Mouse (Mus musculus) MEL (cell line): ENCODE results near the gene Tmbim7. TPM values are rescaled to one million over a fixed set of nuclear protein-coding genes. Genes with fewer than 3 reads are reported as not detected.

Experiments used
- DNase-seq: peaks from one replicate; pipeline ENCODE4 v3.0.0; 2011; ENCODE audit warnings: low read depth, low spot score
- H3K27ac ChIP-seq: 2 replicates; pipeline ENCODE4 v1.5.1; 2012; ENCODE audit warnings: low read depth, mild to moderate bottlenecking, control low read depth, low read length, moderate library complexity; ENCODE audit not compliant: control insufficient read depth
- H3K27me3 ChIP-seq, 2 experiments: fragments of 150-350 bp in 1 of 2; sonication (generic) in 1 of 2; 2 replicates each; pipeline ENCODE4 v1.6.1; 2012; ENCODE audit warnings: low read length in 2 of 2, mild to moderate bottlenecking in 2 of 2, improper control_type of control experiment in 1 of 2, moderate library complexity in 1 of 2; ENCODE audit not compliant: insufficient read depth in 2 of 2, control insufficient read depth in 1 of 2
- H3K36me3 ChIP-seq, 2 experiments: 2 replicates each; pipeline ENCODE4 v1.6.1; 2012 to 2014; ENCODE audit warnings: low read length in 2 of 2, improper control_type of control experiment in 1 of 2, inconsistent platforms in 1 of 2, mild to moderate bottlenecking in 1 of 2; ENCODE audit not compliant: insufficient read depth in 2 of 2, control insufficient read depth in 1 of 2
- H3K4me1 ChIP-seq, 2 experiments: fragments of 150-350 bp in 1 of 2; sonication (generic) in 1 of 2; 2 replicates each; pipeline ENCODE4 v1.6.1; 2012; ENCODE audit warnings: low read length in 2 of 2, improper control_type of control experiment in 1 of 2, mild to moderate bottlenecking in 1 of 2; ENCODE audit not compliant: insufficient read depth in 2 of 2, control insufficient read depth in 1 of 2
- H3K4me3 ChIP-seq, 2 experiments: fragments of 150-350 bp in 1 of 2; sonication (generic) in 1 of 2; 2 replicates each; pipeline ENCODE4 v1.5.1; 2012; ENCODE audit warnings: low read depth in 2 of 2, low read length in 2 of 2, mild to moderate bottlenecking in 2 of 2, moderate library complexity in 2 of 2, control low read depth in 1 of 2, improper control_type of control experiment in 1 of 2; ENCODE audit not compliant: control insufficient read depth in 1 of 2, insufficient read depth in 1 of 2
- H3K79me2 ChIP-seq: 2 replicates; pipeline ENCODE4 v1.6.1; 2012; ENCODE audit warnings: mild to moderate bottlenecking, low read length, moderate library complexity; ENCODE audit not compliant: control insufficient read depth, poor library complexity, insufficient read depth
- H3K9ac ChIP-seq: 2 replicates; pipeline ENCODE4 v1.6.1; 2012; ENCODE audit warnings: low read depth, mild to moderate bottlenecking, control low read depth, low read length, moderate library complexity; ENCODE audit not compliant: control insufficient read depth, poor library complexity, severe bottlenecking
- H3K9me3 ChIP-seq: fragments of 150-350 bp; sonication (generic); replicated peaks from 2 replicates; pipeline ENCODE4 v1.6.1; 2012; ENCODE audit warnings: mild to moderate bottlenecking, low read length, improper control_type of control experiment, moderate library complexity; ENCODE audit not compliant: insufficient read depth
- BHLHE40 ChIP-seq: IDR thresholded peaks from 2 replicates; pipeline ENCODE4 v1.6.1; 2012; ENCODE audit warnings: low read depth, mild to moderate bottlenecking, inconsistent platforms, low read length, improper control_type of control experiment, borderline replicate concordance
- CHD2 ChIP-seq: IDR thresholded peaks from 2 replicates; pipeline ENCODE4 v1.6.1; 2011; ENCODE audit warnings: low read length, improper control_type of control experiment
- CTCF ChIP-seq, 3 experiments: IDR thresholded peaks in 2 of 3; conservative IDR thresholded peaks in 1 of 3; 2 replicates each; pipeline ENCODE4 v1.5.1; 2011 to 2012; ENCODE audit warnings: low read length in 3 of 3, low read depth in 2 of 3, mild to moderate bottlenecking in 2 of 3, improper control_type of control experiment in 1 of 3, inconsistent platforms in 1 of 3, mixed read lengths in 1 of 3, moderate library complexity in 1 of 3; ENCODE audit not compliant: control insufficient read depth in 1 of 3, insufficient read depth in 1 of 3, poor library complexity in 1 of 3, severe bottlenecking in 1 of 3
- E2F4 ChIP-seq: IDR thresholded peaks from 2 replicates; pipeline ENCODE4 v1.6.1; 2011; ENCODE audit warnings: low read depth, low read length, improper control_type of control experiment, borderline replicate concordance
- EP300 ChIP-seq, 2 experiments: IDR thresholded peaks; 2 replicates each; pipeline ENCODE4 v1.6.1; 2011; ENCODE audit warnings: improper control_type of control experiment in 2 of 2, low read length in 2 of 2, low read depth in 1 of 2, mild to moderate bottlenecking in 1 of 2
- GABPA ChIP-seq: IDR thresholded peaks from 2 replicates; pipeline ENCODE4 v1.6.1; 2012; ENCODE audit warnings: low read depth, mild to moderate bottlenecking, inconsistent platforms, low read length, improper control_type of control experiment, moderate library complexity
- HCFC1 ChIP-seq: IDR thresholded peaks from 2 replicates; pipeline ENCODE4 v1.6.1; 2012; ENCODE audit warnings: low read depth, mild to moderate bottlenecking, inconsistent platforms, low read length, improper control_type of control experiment, moderate library complexity
- JUND ChIP-seq: IDR thresholded peaks from 2 replicates; pipeline ENCODE4 v1.6.1; 2011; ENCODE audit warnings: low read depth, mild to moderate bottlenecking, improper control_type of control experiment, low read length
- MAFK ChIP-seq: IDR thresholded peaks from 2 replicates; pipeline ENCODE4 v1.6.1; 2011; ENCODE audit warnings: low read depth, mild to moderate bottlenecking, low read length, improper control_type of control experiment, borderline replicate concordance
- MAX ChIP-seq: IDR thresholded peaks from 2 replicates; pipeline ENCODE4 v1.6.1; 2011; ENCODE audit warnings: low read length, improper control_type of control experiment
- MAZ ChIP-seq: IDR thresholded peaks from 2 replicates; pipeline ENCODE4 v1.6.1; 2012; ENCODE audit warnings: low read depth, mild to moderate bottlenecking, inconsistent platforms, low read length, improper control_type of control experiment
- MEF2A ChIP-seq: IDR thresholded peaks from 2 replicates; pipeline ENCODE4 v1.6.1; 2014; ENCODE audit warnings: low read depth, mild to moderate bottlenecking, inconsistent platforms, low read length, improper control_type of control experiment; ENCODE audit not compliant: poor library complexity, insufficient replicate concordance, severe bottlenecking; ENCODE audit errors: extremely low read depth
- MYC ChIP-seq: IDR thresholded peaks from 2 replicates; pipeline ENCODE4 v1.6.1; 2011; ENCODE audit warnings: low read depth, mild to moderate bottlenecking, low read length, improper control_type of control experiment, moderate library complexity
- NELFE ChIP-seq: IDR thresholded peaks from 2 replicates; pipeline ENCODE4 v1.6.1; 2011; ENCODE audit warnings: low read depth, low read length, improper control_type of control experiment
- NRF1 ChIP-seq: IDR thresholded peaks from 2 replicates; pipeline ENCODE4 v1.6.1; 2014; ENCODE audit warnings: low read depth, mild to moderate bottlenecking, inconsistent platforms, low read length, improper control_type of control experiment, moderate library complexity; ENCODE audit not compliant: poor library complexity, insufficient read depth, severe bottlenecking
- POLR2AphosphoS2 ChIP-seq: IDR thresholded peaks from 2 replicates; pipeline ENCODE4 v1.6.1; 2011; ENCODE audit warnings: low read length, improper control_type of control experiment
- POLR2AphosphoS5 ChIP-seq: IDR thresholded peaks from 2 replicates; pipeline ENCODE4 v1.6.1; 2012; ENCODE audit warnings: low read depth, borderline replicate concordance, mild to moderate bottlenecking, inconsistent platforms, low read length, moderate library complexity, mixed read lengths
- SIN3A ChIP-seq: IDR thresholded peaks from 2 replicates; pipeline ENCODE4 v1.6.1; 2012; ENCODE audit warnings: low read length, improper control_type of control experiment, inconsistent platforms
- SMC3 ChIP-seq: IDR thresholded peaks from 2 replicates; pipeline ENCODE4 v1.6.1; 2011; ENCODE audit warnings: low read depth, low read length, improper control_type of control experiment
- TAL1 ChIP-seq: IDR thresholded peaks from 2 replicates; pipeline ENCODE4 v1.6.1; 2012; ENCODE audit warnings: mild to moderate bottlenecking, inconsistent platforms, low read length, moderate library complexity, mixed read lengths
- TBP ChIP-seq: IDR thresholded peaks from 2 replicates; pipeline ENCODE4 v1.8.0; 2011; ENCODE audit warnings: low read depth, low read length, improper control_type of control experiment
- TCF12 ChIP-seq: IDR thresholded peaks from 2 replicates; pipeline ENCODE4 v1.6.1; 2014; ENCODE audit warnings: low read depth, mild to moderate bottlenecking, inconsistent platforms, low read length, improper control_type of control experiment, moderate library complexity
- USF1 ChIP-seq: IDR thresholded peaks from 2 replicates; pipeline ENCODE4 v1.6.1; 2014; ENCODE audit warnings: low read depth, mild to moderate bottlenecking, inconsistent platforms, low read length, improper control_type of control experiment, moderate library complexity
- ZMIZ1 ChIP-seq: IDR thresholded peaks from 2 replicates; pipeline ENCODE4 v1.6.1; 2012; ENCODE audit warnings: low read depth, mild to moderate bottlenecking, inconsistent platforms, low read length, improper control_type of control experiment, moderate library complexity
- ZNF384 ChIP-seq: IDR thresholded peaks from 2 replicates; pipeline ENCODE4 v1.6.1; 2012; ENCODE audit warnings: low read depth, mild to moderate bottlenecking, inconsistent platforms, low read length, improper control_type of control experiment
- polyA plus RNA-seq, 2 experiments: library from polyadenylated mRNA; stranded (reverse) in 1 of 2; unstranded in 1 of 2; fragments of >175 nt in 1 of 2; fragments of >200 nt in 1 of 2; gene quantifications; 2 replicates each; pipeline versions ENCODE4 v1.2.1 to v1.2.4; 2012; ENCODE audit warnings: low replicate concordance in 2 of 2, low read depth in 1 of 2; ENCODE audit not compliant: insufficient read length in 2 of 2, insufficient read depth in 1 of 2, missing spikeins in 1 of 2
- total RNA-seq: library from RNA; depleted of rRNA; stranded (reverse); fragments of 300-350 nt; gene quantifications from 2 replicates; pipeline ENCODE4 v1.2.3, GENCODE M21; 2012

The Tmbim7 gene
- total and polyA plus RNA-seq, 3 experiments = 0.06 TPM; not detected in 2

DNA sequence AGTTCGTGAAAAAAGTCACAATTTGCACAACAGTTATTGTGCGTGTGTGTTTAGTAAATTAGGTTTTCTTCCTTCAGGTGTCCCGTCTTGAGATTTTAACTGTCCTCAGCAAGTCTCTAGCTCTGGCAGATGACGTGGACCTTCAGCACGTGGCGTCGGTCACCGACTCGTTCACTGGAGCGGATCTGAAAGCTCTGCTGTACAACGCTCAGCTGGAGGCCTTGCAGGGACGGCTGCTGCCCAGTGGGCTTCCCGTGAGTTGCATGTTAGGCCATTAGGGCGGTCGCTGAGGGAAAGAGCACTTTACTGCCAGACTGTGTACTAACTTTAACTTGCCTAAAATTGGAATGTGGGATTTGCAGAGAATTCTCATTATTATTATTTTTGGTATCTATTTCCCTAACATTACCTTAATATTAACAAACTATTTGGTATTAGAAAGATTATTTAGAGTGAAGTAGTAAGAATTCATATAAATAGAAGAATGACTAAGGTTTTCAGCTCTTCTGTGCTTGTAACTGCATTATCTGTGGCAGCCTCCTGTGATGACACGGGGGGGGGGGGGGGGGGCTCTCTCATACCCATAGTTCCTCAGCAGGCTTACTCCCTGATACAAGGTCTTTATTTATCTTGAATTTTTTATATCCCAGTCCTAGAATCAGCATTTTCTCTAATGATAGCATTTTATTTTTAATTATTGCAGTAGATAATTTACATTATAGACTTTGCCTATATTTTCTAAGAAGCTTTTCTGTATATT lies 19.3 kb upstream of the Tmbim7 start:
- Histone ChIP-seq H3K27ac (no peak overlapping the region), H3K9ac (no peak overlapping the region; the same call in 1 of the 2 replicates), H3K36me3 (peaks cover 4 to 6% of the 10 kb centered on the region in 2 experiments), H3K79me2 (no peaks in the 10 kb centered on the region), H3K27me3 (no peaks in the 10 kb centered on the region), H3K4me1 (peaks cover 0 to 3% of the 10 kb centered on the region in 2 experiments; a peak in 2 of 4 replicates), H3K4me3 (no peak overlapping the region), H3K9me3 (no peaks in the 10 kb centered on the region)
- TF ChIP-seq TCF12 (peak; percentile 27; the same call in 1 of the 2 replicates), ZMIZ1 (no peak), EP300 (IDR thresholded peaks at IDR 0.05; ENCODE audit: low read depth in 1 of 2, low read length in 2 of 2) (peak in 1 of 2 experiments; percentile 25; a peak in 1 of 4 replicates), POLR2AphosphoS2 (no peak)
- peak; percentile 49 for DNase-seq

DNA sequence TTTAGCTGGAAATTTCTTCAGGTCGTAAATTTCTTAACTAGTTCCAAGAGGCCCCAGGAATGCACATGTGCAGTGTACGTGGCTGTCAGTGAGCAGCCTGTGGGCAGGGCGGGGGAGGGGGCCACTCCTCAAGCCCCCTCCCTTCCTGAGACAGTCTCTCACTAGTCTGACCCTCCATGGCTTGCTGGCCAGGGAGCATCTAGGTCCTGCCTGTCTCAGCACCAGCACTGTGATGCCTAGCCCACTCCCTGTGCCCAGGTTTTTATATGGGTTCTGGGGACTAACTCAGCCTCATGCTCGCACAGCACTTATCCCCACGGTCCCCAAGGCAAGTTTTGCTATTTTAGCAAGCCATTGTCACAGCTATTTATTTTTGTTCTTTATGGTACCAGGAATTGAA lies 18.7 kb upstream of the Tmbim7 start:
- Histone ChIP-seq H3K27ac (no peak overlapping the region), H3K27me3 (no peaks in the 10 kb centered on the region), H3K4me3 (no peak overlapping the region), H3K4me1 (peaks cover 0 to 3% of the 10 kb centered on the region in 2 experiments; a peak in 2 of 4 replicates), H3K9ac (no peak overlapping the region; the same call in 1 of the 2 replicates), H3K9me3 (no peaks in the 10 kb centered on the region), H3K36me3 (peaks cover 4 to 6% of the 10 kb centered on the region in 2 experiments), H3K79me2 (no peaks in the 10 kb centered on the region)
- TF ChIP-seq MYC (no peak), NELFE (no peak), CHD2 (no peak), E2F4 (no peak), JUND (no peak), USF1 (no peak), MAZ (no peak), GABPA (no peak), TBP (no peak)
- no peak for DNase-seq

DNA sequence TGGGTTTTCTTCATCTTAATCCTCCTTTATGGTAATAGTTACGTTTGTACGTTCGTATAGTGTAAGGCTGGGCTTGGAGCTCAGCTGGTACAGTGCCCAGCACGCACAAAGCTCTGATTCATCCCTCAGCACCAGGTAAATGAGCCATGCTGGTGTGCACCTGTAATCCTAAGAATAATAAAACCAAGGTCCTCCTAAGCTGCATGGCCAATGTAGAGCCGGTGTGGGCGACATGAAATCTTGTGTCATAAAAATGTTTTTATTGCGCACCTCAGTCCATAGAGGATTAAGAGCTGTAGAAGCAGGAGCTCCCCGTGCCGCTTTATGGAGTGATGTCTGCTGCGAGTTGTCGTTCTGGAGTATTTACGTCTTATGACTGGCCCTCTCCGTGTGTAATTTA lies 17.7 kb upstream of the Tmbim7 start:
- Histone ChIP-seq H3K4me1 (peaks cover 0 to 3% of the 10 kb centered on the region in 2 experiments; a peak in 2 of 4 replicates), H3K36me3 (peaks cover 4 to 5% of the 10 kb centered on the region in 2 experiments), H3K27me3 (no peaks in the 10 kb centered on the region), H3K9me3 (no peaks in the 10 kb centered on the region), H3K27ac (no peak overlapping the region), H3K4me3 (no peak overlapping the region), H3K9ac (no peak overlapping the region), H3K79me2 (no peaks in the 10 kb centered on the region)
- no peak for DNase-seq
- TF ChIP-seq NRF1 (no peak), POLR2AphosphoS2 (no peak), HCFC1 (no peak), MYC (no peak), ZNF384 (no peak), TAL1 (no peak), JUND (no peak), BHLHE40 (no peak), EP300 (IDR thresholded peaks at IDR 0.05; ENCODE audit: low read depth in 1 of 2, low read length in 2 of 2) (no peak), SIN3A (no peak), MAX (no peak), SMC3 (no peak), MAFK (no peak), POLR2AphosphoS5 (no peak), MEF2A (no peak), CTCF (IDR thresholded peaks at IDR 0.05 in 2 of 3, conservative IDR thresholded peaks at IDR 0.05 in 1 of 3; ENCODE audit: control insufficient read depth in 1 of 3, insufficient read depth in 1 of 3, low read depth in 2 of 3, low read length in 3 of 3, poor library complexity in 1 of 3, severe bottlenecking in 1 of 3) (no peak)
